Mouse (Mus musculus): ENCODE measurements at regions not wholly inside any gene's neighbourhood (a gene's known extent, or its start where the extent isn't known, plus 50 kb on each side); places are given as distances from the start of the nearest gene placed in this dataset.

DNA sequence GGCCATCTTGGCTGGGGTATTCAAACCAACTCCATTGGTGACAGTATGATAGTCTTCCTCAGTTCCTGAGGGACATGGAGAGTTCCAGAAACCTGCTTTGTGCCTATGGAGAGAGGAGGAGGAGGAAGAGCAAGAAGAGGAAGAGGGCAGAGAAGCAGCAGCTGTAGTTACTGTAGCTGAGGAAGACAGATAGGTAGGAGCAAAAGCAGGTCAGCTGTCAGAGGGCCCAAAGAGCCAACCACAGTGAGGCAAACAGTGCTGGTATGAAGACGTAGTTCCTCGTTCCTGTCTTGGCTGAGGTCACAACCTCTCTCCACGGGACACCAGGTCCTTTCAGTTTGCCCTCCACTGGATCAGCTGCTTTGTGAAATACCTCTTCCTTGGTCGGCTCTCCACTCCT lies 243.4 kb downstream of the Rplp1 start:
- TF ChIP-seq CTCF (conservative IDR thresholded peaks at IDR 0.05; ENCODE audit: insufficient read depth, insufficient read length, low read depth, low read length), result no peak
- no peak for TF ChIP-seq POLR2A (IDR thresholded peaks at IDR 0.05; ENCODE audit: low read depth, low read length)
